Mouse (Mus musculus) thymus, adult 2 months (tissue): ENCODE measurements around the gene Mrpl21. TPM values are rescaled to one million over a fixed set of nuclear protein-coding genes. Genes with fewer than 3 reads are reported as not detected.

ENCODE experiments used
- DNase-seq: peaks from one replicate; pipeline ENCODE4 v3.0.0; 2021
- H3K27ac ChIP-seq: fragments of 200-500 bp; 2 replicates; pipeline ENCODE4 v1.5.1; 2012; ENCODE audit warnings: low read length, control low read depth; ENCODE audit not compliant: control insufficient read depth, insufficient read depth
- H3K27me3 ChIP-seq: fragments of 200-500 bp; 2 replicates; pipeline ENCODE4 v1.6.1; 2012; ENCODE audit warnings: mild to moderate bottlenecking, low read length, moderate library complexity, mixed read lengths; ENCODE audit not compliant: control insufficient read depth, insufficient read depth
- H3K36me3 ChIP-seq: fragments of 200-500 bp; 2 replicates; pipeline ENCODE4 v1.6.1; 2012; ENCODE audit warnings: mild to moderate bottlenecking, low read length, moderate library complexity; ENCODE audit not compliant: control insufficient read depth, insufficient read depth
- H3K4me1 ChIP-seq: fragments of 200-500 bp; replicated peaks from 2 replicates; pipeline ENCODE4 v1.6.1; 2012; ENCODE audit warnings: low read length; ENCODE audit not compliant: control insufficient read depth, insufficient read depth
- H3K4me3 ChIP-seq: fragments of 200-500 bp; 2 replicates; pipeline ENCODE4 v1.5.1; 2012; ENCODE audit warnings: mild to moderate bottlenecking, low read length, control low read depth, moderate library complexity; ENCODE audit not compliant: control insufficient read depth, insufficient read depth
- CTCF ChIP-seq: fragments of 200-500 bp; IDR thresholded peaks from 2 replicates; pipeline ENCODE4 v1.5.1; 2012; ENCODE audit warnings: mild to moderate bottlenecking, control low read depth, low read length, moderate library complexity, borderline replicate concordance; ENCODE audit not compliant: control insufficient read depth, poor library complexity, insufficient read depth; ENCODE audit errors: extremely low read depth
- POLR2A ChIP-seq: fragments of 200-500 bp; IDR thresholded peaks from 2 replicates; pipeline ENCODE4 v1.6.1; 2012; ENCODE audit warnings: mild to moderate bottlenecking, low read length, control low read depth, moderate library complexity; ENCODE audit not compliant: control insufficient read depth, poor library complexity, insufficient read depth; ENCODE audit errors: extremely low read depth
- WGBS: fragments of 180-500 bp; shearing (Covaris S2); methylation state at CpG from one replicate; pipeline ENCODE4 v1.1.7; 2018; 5-methylcytosine and 5-hydroxymethylcytosine counted together
- polyA plus RNA-seq: library from polyadenylated mRNA; depleted of rRNA; stranded (reverse); fragments of >200 nt; gene quantifications from 2 replicates; pipeline ENCODE4 v1.2.3, GENCODE M21; 2012

Gene Mrpl21
- polyA plus RNA-seq, 1 experiment = 57.8 TPM

DNA sequence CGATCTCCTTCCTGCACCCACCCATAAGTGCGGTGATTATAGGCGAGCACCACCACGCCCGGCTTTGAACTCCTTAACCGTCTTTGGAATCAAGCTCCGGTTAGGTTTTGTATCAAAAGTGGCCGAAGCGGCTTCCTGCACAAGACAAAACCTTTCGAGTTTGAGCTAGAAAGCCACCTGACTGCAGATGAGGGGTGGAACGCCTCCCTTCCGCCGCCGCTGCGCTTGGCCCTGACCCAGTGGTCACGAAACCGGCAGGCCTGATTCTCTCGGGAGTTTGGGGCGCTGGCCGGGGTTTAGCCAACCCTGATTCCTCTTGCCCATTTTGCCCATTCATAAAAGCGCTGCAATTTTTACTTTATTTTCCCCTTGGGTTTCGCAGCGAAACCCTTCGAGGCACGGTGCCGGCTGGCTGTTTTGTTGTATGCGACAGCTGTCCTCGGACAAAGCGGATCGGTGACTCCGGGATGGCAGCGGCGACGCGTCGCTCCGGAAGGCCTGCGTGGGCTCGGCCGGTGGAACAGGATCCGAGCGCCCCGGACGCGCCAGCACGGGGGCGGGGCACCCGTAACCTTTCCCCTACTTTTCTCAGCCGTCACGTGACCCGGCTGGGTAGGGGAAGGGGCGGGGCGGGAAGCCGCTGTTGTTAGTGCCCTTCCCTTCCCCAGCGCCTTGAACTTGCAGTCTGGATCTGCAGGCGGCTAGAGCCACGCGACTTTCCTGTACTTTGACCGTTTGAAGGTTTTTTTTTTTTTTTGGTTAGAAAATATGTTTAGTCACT lies 42.4 kb downstream of the Mrpl21 start:
- H3K4me1 ChIP-seq = peaks cover 35% of the 10 kb centered on the region
- no peaks in the 10 kb centered on the region for H3K36me3 ChIP-seq
- peak overlapping the region; percentile 81 for H3K4me3 ChIP-seq
- TF ChIP-seq CTCF (peak; percentile 56), POLR2A (peak; percentile 46; the same call in 1 of the 2 replicates)
- WGBS = under 1% methylated on average over 59 of the region's 59 CpGs
- DNase-seq = peak; percentile 96
- H3K27me3 ChIP-seq = no peaks in the 10 kb centered on the region
- H3K27ac ChIP-seq = peak overlapping the region; percentile 71; the same call in 1 of the 2 replicates

DNA sequence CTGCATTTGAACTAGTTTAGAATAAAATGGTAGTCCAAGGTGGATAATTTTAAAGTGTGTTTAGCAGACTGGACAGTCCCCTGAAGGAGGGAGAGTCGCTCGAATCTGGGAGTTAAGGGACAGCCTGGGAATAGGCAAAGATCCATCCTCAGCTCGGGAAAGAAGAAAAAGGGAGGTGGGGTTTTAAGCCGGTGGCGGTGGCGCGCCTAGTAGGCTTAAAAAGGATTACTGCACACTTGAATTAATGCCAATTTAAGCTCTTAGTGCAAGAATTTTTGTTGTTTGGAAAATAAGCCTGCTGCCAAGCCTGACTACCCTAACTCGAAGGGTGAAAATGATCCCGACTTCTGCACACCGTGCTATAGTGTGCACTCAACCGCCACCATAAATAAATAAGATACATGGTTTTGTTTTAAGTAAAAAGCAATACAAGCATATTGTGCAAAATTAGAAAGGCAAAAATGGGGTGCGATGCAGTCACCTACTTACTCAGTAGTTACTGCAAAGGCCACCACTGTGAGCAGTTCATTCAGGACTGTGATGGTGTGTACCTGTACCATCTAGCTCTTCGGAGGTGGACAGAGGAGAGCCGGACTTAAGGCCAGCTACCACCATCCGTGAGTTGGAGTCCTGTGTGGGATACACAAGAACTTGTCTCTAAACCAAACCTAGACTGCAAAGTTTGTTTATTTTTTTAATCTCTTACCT lies 43.2 kb downstream of the Mrpl21 start:
- no peak for DNase-seq

DNA sequence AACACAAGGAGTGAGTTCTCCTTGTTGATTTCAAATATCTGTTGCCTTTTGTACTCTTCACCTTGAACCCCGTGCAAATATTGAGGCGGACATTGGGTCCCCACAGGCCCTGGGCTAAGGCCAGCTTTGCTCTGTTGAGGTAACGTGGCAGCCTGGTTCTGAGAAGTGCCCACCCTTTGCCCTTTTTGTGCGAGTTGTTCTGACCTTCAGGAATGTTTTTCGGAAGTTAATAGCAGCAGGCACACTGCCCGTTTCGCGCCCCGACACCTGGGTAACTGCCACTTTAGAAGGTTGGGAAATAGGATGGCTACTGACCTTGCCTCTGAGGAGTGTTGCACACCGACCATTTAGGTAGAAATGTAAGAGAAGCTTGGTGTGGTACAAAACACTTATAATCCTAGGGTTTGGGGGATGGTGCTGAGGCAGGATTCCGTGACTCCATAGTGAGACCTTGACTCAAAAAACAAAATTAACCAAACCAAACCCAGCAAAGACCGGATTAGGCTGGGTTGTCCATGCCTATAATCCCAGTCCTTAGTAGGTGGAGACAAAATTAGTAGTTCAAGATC lies 43.9 kb downstream of the Mrpl21 start:
- Histone ChIP-seq H3K36me3 (no peaks in the 10 kb centered on the region), H3K4me3 (no peak overlapping the region), H3K27ac (no peak overlapping the region), H3K27me3 (no peaks in the 10 kb centered on the region), H3K4me1 (peaks cover 33% of the 10 kb centered on the region)
- DNase-seq = no peak
- TF ChIP-seq CTCF = no peak
- WGBS = 91% methylated on average over 12 of the region's 12 CpGs

More for the DNA sequence above, 43.2 kb downstream of the Mrpl21 start:
- WGBS = 30% methylated on average over 15 of the region's 15 CpGs
- H3K4me1 ChIP-seq = peaks cover 35% of the 10 kb centered on the region
- H3K27ac ChIP-seq = peak overlapping the region; percentile 55
- no peaks in the 10 kb centered on the region for H3K27me3 ChIP-seq
- TF ChIP-seq CTCF = no peak
- no peak for TF ChIP-seq POLR2A
- H3K36me3 ChIP-seq = no peaks in the 10 kb centered on the region
- peak overlapping the region; percentile 15 for H3K4me3 ChIP-seq

DNA sequence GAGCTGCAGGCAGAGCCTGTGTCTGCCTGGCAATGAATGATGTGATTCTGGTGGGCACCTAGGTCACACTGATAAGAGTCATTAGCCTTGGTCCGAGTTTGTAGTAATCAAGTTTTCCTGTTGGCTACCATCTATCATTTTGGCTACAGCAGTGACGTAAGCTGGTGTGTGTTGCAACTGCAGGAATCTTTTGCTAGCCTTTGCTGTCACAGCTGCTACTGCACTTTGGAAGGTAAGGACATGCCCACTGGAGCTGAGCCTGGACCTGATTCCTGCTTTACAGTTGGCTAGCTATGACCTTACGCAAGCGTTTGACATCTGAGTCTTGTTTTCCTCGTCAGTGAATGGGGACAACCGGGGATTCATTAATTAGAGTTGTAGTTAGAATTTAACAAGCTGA lies 50.5 kb downstream of the Mrpl21 start:
- Histone ChIP-seq H3K4me1 (peaks cover 15% of the 10 kb centered on the region), H3K27ac (no peak overlapping the region), H3K27me3 (no peaks in the 10 kb centered on the region), H3K4me3 (no peak overlapping the region), H3K36me3 (no peaks in the 10 kb centered on the region)
- 91% methylated on average over 6 of the region's 6 CpGs for WGBS
- DNase-seq = no peak
- TF ChIP-seq POLR2A (no peak), CTCF (no peak)

GRCm38 (mm10) chr19:3333694-3334515 lies 51.2 kb downstream of the Mrpl21 start:
- no peak overlapping the region for H3K27ac ChIP-seq
- no peak overlapping the region for H3K4me3 ChIP-seq
- no peaks in the 10 kb centered on the region for H3K27me3 ChIP-seq
- H3K4me1 ChIP-seq = peaks cover 15% of the 10 kb centered on the region
- DNase-seq = no peak
- 75% methylated on average over 17 of the region's 17 CpGs for WGBS
- no peaks in the 10 kb centered on the region for H3K36me3 ChIP-seq
- TF ChIP-seq CTCF = no peak
- no peak for TF ChIP-seq POLR2A

DNA sequence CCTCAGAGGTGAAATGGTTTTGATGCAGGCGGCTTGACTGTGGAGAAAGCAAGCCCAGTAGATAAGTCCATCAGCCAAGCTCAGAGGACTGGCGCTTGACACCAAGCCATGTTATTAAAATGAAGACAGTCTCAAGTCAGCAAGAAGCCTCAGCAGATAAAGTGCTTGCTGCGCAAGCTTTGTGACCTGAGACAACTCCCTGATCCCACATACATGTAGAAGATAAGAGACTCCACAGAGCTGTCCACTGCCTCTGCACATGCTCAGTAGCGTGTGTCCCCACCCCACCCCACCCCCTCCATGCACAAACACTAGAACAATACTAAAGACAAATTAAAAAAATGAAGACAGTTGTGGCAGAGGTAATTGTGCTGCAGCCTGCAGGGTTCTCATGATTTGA lies 51.8 kb downstream of the Mrpl21 start:
- 96% methylated on average over 4 of the region's 4 CpGs for WGBS
- no peak for DNase-seq
- Histone ChIP-seq H3K27me3 (no peaks in the 10 kb centered on the region), H3K4me1 (peaks cover 22% of the 10 kb centered on the region), H3K36me3 (no peaks in the 10 kb centered on the region), H3K27ac (no peak overlapping the region), H3K4me3 (no peak overlapping the region)
- TF ChIP-seq CTCF (no peak), POLR2A (no peak)

DNA sequence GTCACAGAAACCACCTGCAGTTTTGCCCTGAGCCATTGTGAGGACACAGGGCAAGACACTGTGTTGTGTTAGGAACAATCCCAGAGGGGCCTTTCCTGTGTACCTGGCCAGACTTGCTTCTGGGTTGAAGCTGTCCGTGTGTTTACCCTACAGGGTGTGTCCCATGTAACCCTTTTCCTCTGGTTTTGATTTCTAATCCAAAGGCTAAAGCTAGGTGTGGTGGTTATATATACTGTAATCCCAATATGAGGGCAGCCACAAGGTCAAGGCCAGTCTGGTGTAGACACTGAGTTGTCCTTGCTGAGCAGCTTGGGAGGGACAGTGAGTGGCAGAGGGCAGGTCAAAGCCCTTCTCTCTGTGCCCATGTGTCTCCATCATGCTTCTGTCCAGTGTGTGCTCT lies 53.2 kb downstream of the Mrpl21 start:
- no peaks in the 10 kb centered on the region for H3K36me3 ChIP-seq
- H3K27me3 ChIP-seq = no peaks in the 10 kb centered on the region
- DNase-seq = no peak
- no peak for TF ChIP-seq POLR2A
- no peak for TF ChIP-seq CTCF
- peaks cover 33% of the 10 kb centered on the region for H3K4me1 ChIP-seq
- WGBS = 88% methylated on average over 1 of the region's 1 CpGs
- no peak overlapping the region for H3K27ac ChIP-seq
- no peak overlapping the region for H3K4me3 ChIP-seq
